Mouse (Mus musculus): ENCODE measurements around the gene Col26a1. TPM values are rescaled to one million over a fixed set of nuclear protein-coding genes. Genes with fewer than 3 reads are reported as not detected.
A peak's percentile ranks its signal among the peaks of the same experiment; 100 is the strongest.

Gene Col26a1
- polyA plus RNA-seq, 1 experiment = 1.00 TPM

DNA sequence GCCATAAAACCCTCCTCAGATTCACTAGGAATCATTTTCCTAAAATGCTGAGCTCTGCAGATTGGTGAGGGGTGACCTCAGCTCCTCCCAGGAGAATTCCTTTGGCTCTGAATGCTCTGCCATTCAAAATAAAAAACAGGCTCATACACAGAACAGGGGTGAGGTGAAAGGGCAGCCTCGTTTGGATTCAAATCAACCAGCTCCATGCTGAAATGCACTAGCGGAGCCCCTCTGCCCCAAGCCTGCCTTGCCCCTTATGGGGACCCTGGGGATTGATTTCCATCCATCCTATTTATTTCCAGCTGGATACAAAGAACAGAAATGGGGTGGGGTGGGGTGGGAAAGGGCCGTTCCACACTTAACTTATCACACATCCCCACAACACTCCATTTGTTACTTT, 52.9 kb downstream of the Col26a1 start:
- no peak for TF ChIP-seq CEBPB (IDR thresholded peaks at IDR 0.05; ENCODE audit: insufficient read depth, poor library complexity, severe bottlenecking)
- TF ChIP-seq SRF (IDR thresholded peaks at IDR 0.05; ENCODE audit: control insufficient read depth, insufficient read length, low read depth) = no peak
- TF ChIP-seq MAX (IDR thresholded peaks at IDR 0.05; ENCODE audit: low read depth) = no peak
- TF ChIP-seq POLR2AphosphoS2 (IDR thresholded peaks at IDR 0.05; ENCODE audit: insufficient read length, low read depth) = no peak
- no peak for TF ChIP-seq USF1 (IDR thresholded peaks at IDR 0.05; ENCODE audit: low read depth)
- TF ChIP-seq E2F4 (IDR thresholded peaks at IDR 0.05; ENCODE audit: insufficient read depth) = no peak
- no peak for TF ChIP-seq POLR2A (IDR thresholded peaks at IDR 0.05; ENCODE audit: insufficient read length, low read depth)
- TF ChIP-seq MYOD1 (IDR thresholded peaks at IDR 0.05; ENCODE audit: control insufficient read depth in 1 of 3, insufficient read length in 2 of 3, low read depth in 2 of 3) = no peak
- TF ChIP-seq TCF3 (IDR thresholded peaks at IDR 0.05; ENCODE audit: insufficient read length, low read depth) = no peak
- no peak for TF ChIP-seq REST (IDR thresholded peaks at IDR 0.05; ENCODE audit: insufficient read depth, insufficient read length)
- TF ChIP-seq TCF12 (IDR thresholded peaks at IDR 0.05; ENCODE audit: insufficient read depth, poor library complexity, severe bottlenecking) = no peak
- no peak for TF ChIP-seq MYOG (IDR thresholded peaks at IDR 0.05; ENCODE audit: control insufficient read depth in 1 of 3, insufficient read depth in 1 of 3, insufficient read length in 2 of 3, low read depth in 2 of 3)

DNA sequence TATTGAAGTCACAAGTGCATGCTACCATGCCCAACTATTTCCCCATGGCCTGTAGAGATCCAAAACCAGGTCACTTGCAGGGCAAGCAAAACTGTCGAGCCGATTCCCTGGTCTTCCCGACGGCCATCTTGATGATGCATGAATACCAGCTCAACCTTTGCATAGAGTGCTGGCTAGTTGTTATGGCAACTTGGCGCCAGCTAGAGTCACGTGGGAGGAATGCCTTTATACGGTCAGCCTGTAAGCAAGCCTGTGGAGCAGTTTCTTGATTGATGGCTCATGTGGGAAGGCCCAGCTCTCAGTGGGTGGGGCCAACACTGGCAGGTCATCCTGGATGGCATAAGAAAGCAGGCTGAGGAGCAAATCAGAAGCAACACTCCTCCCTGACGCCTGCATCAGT, 61.0 kb downstream of the Col26a1 start:
- Histone ChIP-seq H3K4me2 (ENCODE audit: low read depth) (no peak overlapping the region), H3K27me3 (ENCODE audit: control insufficient read depth, insufficient read depth, insufficient read length) (peaks cover 11% of the 10 kb centered on the region), H3K36me3 (ENCODE audit: control insufficient read depth, insufficient read depth) (no peaks in the 10 kb centered on the region), H3K4me3 (no peak overlapping the region), H3ac (ENCODE audit: control insufficient read depth, insufficient read length) (no peak overlapping the region), H3K79me2 (ENCODE audit: control insufficient read depth, insufficient read depth) (no peaks in the 10 kb centered on the region)
- TF ChIP-seq SRF (IDR thresholded peaks at IDR 0.05; ENCODE audit: control insufficient read depth, insufficient read length, low read depth) (no peak), USF1 (IDR thresholded peaks at IDR 0.05; ENCODE audit: low read depth) (peak; percentile 10)

More for the DNA sequence above, 52.9 kb downstream of the Col26a1 start:
- H3ac ChIP-seq (ENCODE audit: control insufficient read depth, insufficient read length) = no peak overlapping the region
- H3K36me3 ChIP-seq (ENCODE audit: control insufficient read depth, insufficient read depth) = no peaks in the 10 kb centered on the region
- H3K4me2 ChIP-seq (ENCODE audit: low read depth) = no peak overlapping the region
- no peak overlapping the region for H3K4me3 ChIP-seq
- H3K27me3 ChIP-seq (ENCODE audit: control insufficient read depth, insufficient read depth, insufficient read length) = peaks cover 15% of the 10 kb centered on the region
- H3K79me2 ChIP-seq (ENCODE audit: control insufficient read depth, insufficient read depth) = no peaks in the 10 kb centered on the region

- H3K4me3 ChIP-seq = no peak overlapping the region
- H3K27me3 ChIP-seq (ENCODE audit: control insufficient read depth, insufficient read depth, insufficient read length) = peaks cover 8% of the 10 kb centered on the region
- H3K79me2 ChIP-seq (ENCODE audit: control insufficient read depth, insufficient read depth) = no peaks in the 10 kb centered on the region
- no peaks in the 10 kb centered on the region for H3K36me3 ChIP-seq (ENCODE audit: control insufficient read depth, insufficient read depth)
- H3K4me2 ChIP-seq (ENCODE audit: low read depth) = no peak overlapping the region
- H3ac ChIP-seq (ENCODE audit: control insufficient read depth, insufficient read length) = no peak overlapping the region
- TF ChIP-seq E2F4 (IDR thresholded peaks at IDR 0.05; ENCODE audit: insufficient read depth) (no peak), REST (IDR thresholded peaks at IDR 0.05; ENCODE audit: insufficient read depth, insufficient read length) (no peak), MYOD1 (IDR thresholded peaks at IDR 0.05; ENCODE audit: control insufficient read depth in 1 of 3, insufficient read length in 2 of 3, low read depth in 2 of 3) (no peak), SRF (IDR thresholded peaks at IDR 0.05; ENCODE audit: control insufficient read depth, insufficient read length, low read depth) (no peak), USF1 (IDR thresholded peaks at IDR 0.05; ENCODE audit: low read depth) (no peak), TCF3 (IDR thresholded peaks at IDR 0.05; ENCODE audit: insufficient read length, low read depth) (no peak), TCF12 (IDR thresholded peaks at IDR 0.05; ENCODE audit: insufficient read depth, poor library complexity, severe bottlenecking) (no peak), POLR2AphosphoS2 (IDR thresholded peaks at IDR 0.05; ENCODE audit: insufficient read length, low read depth) (no peak), CEBPB (IDR thresholded peaks at IDR 0.05; ENCODE audit: insufficient read depth, poor library complexity, severe bottlenecking) (no peak)
Measured at GRCm38 (mm10) chr5:136820911-136821310, 62.1 kb downstream of the Col26a1 start.

DNA sequence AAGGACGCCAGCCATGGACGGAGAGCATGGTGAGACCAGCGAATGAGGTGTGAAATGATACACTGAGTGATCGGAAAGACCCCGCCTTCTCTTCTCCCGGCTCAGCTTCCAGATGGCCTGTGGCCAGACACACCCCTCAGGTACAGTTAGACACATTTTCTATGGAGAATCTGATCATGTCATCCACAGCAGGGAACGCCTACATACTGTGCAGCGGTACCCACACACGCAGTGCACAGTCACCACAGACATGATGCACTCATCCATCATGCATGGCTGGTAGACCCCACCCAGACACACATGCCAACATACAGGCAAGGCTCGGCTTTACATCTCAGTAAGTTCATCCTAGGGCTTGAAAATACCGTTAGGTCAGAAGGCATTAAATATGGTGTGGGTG, 63.3 kb downstream of the Col26a1 start:
- H3K4me3 ChIP-seq = no peak overlapping the region
- H3K79me2 ChIP-seq (ENCODE audit: control insufficient read depth, insufficient read depth) = no peaks in the 10 kb centered on the region
- H3K27me3 ChIP-seq (ENCODE audit: control insufficient read depth, insufficient read depth, insufficient read length) = no peaks in the 10 kb centered on the region
- H3K4me2 ChIP-seq (ENCODE audit: low read depth) = no peak overlapping the region
- TF ChIP-seq POLR2A (IDR thresholded peaks at IDR 0.05; ENCODE audit: insufficient read length, low read depth) (no peak), CEBPB (IDR thresholded peaks at IDR 0.05; ENCODE audit: insufficient read depth, poor library complexity, severe bottlenecking) (no peak), POLR2AphosphoS2 (IDR thresholded peaks at IDR 0.05; ENCODE audit: insufficient read length, low read depth) (no peak)
- no peaks in the 10 kb centered on the region for H3K36me3 ChIP-seq (ENCODE audit: control insufficient read depth, insufficient read depth)
- H3ac ChIP-seq (ENCODE audit: control insufficient read depth, insufficient read length) = no peak overlapping the region

DNA sequence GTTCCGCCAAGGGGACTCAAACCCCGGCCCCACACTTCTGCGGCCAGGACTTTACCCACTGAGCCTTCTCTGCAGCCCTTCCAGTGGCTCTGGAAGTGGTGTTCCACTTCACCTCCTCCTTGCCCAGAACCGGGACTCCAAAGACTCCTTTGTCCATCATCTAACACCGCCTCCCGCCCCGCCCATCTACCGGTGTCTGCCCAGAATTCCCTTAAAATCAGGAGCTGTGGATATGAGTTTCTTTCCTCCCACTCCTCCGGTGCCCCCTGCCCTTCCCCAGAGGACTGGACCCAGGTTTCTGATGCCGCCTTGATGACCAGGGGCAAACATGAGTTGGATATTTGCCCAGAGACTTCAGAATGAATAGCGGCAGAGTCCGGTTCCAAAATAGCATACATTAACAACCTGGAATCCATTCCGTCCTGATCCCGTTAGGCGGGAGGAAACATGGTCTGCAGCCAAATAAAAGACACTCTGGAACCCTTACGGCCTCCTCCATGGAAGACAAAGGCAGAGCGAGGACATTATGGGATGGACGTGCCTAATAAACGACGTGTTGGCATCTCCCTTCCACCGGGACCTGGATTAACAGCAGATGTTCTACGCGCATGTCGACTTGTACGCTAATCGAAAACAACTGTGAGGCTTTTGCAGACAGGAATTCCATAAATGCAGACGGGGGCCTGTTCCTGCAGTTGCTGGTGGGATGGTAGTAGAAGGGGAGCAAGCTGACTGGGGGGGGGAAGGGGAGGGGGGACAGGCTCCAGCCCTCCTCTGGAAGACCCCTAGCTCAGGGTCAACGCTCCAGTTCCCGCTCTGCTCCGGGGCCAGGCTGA, 72.3 kb downstream of the Col26a1 start:
- TF ChIP-seq POLR2A (IDR thresholded peaks at IDR 0.05; ENCODE audit: insufficient read length, low read depth) (no peak), USF1 (IDR thresholded peaks at IDR 0.05; ENCODE audit: low read depth) (no peak), MYOG (IDR thresholded peaks at IDR 0.05; ENCODE audit: control insufficient read depth in 1 of 3, insufficient read depth in 1 of 3, insufficient read length in 2 of 3, low read depth in 2 of 3) (no peak), MAX (IDR thresholded peaks at IDR 0.05; ENCODE audit: low read depth) (no peak), REST (IDR thresholded peaks at IDR 0.05; ENCODE audit: insufficient read depth, insufficient read length) (no peak), TCF12 (IDR thresholded peaks at IDR 0.05; ENCODE audit: insufficient read depth, poor library complexity, severe bottlenecking) (no peak), MYOD1 (IDR thresholded peaks at IDR 0.05; ENCODE audit: control insufficient read depth in 1 of 3, insufficient read length in 2 of 3, low read depth in 2 of 3) (no peak), POLR2AphosphoS2 (IDR thresholded peaks at IDR 0.05; ENCODE audit: insufficient read length, low read depth) (no peak), TCF3 (IDR thresholded peaks at IDR 0.05; ENCODE audit: insufficient read length, low read depth) (no peak)
- Histone ChIP-seq H3K79me2 (ENCODE audit: control insufficient read depth, insufficient read depth) (no peaks in the 10 kb centered on the region), H3K4me2 (ENCODE audit: low read depth) (peak overlapping the region; percentile 9), H3K36me3 (ENCODE audit: control insufficient read depth, insufficient read depth) (no peaks in the 10 kb centered on the region), H3ac (ENCODE audit: control insufficient read depth, insufficient read length) (no peak overlapping the region), H3K27me3 (ENCODE audit: control insufficient read depth, insufficient read depth, insufficient read length) (peaks cover 71% of the 10 kb centered on the region), H3K4me3 (no peak overlapping the region)

Measured in myocyte (in vitro differentiated cells).